Mouse (Mus musculus) limb, embryonic 13.5 days (tissue): ENCODE measurements around the gene Fam131c. TPM values are rescaled to one million over a fixed set of nuclear protein-coding genes. Genes with fewer than 3 reads are reported as not detected.

Experiments
- ATAC-seq: fragments of 200-750 bp; cut with Nextera tagmentation; 2 replicates; pipeline ENCODE4 v1.8.0; 2017; ENCODE audit warnings: low read depth, moderate number of reproducible peaks, moderate TSS enrichment; ENCODE audit not compliant: low FRiP score
- H3K27ac ChIP-seq: fragments of 300-500 bp; sonication (generic); 2 replicates; pipeline ENCODE4 v1.5.1; 2015; ENCODE audit warnings: inconsistent platforms, mild to moderate bottlenecking, moderate library complexity
- H3K27me3 ChIP-seq: fragments of 300-500 bp; sonication (generic); 2 replicates; pipeline ENCODE4 v1.6.1; 2015; ENCODE audit warnings: mild to moderate bottlenecking, inconsistent platforms
- H3K36me3 ChIP-seq: fragments of 300-500 bp; sonication (generic); 2 replicates; pipeline ENCODE4 v1.6.1; 2015; ENCODE audit warnings: inconsistent platforms, mild to moderate bottlenecking, moderate library complexity
- H3K4me1 ChIP-seq: fragments of 300-500 bp; sonication (generic); 2 replicates; pipeline ENCODE4 v1.6.1; 2015; ENCODE audit warnings: inconsistent platforms
- H3K4me2 ChIP-seq: fragments of 300-500 bp; sonication (generic); replicated peaks from 2 replicates; pipeline ENCODE4 v1.6.1; 2015; ENCODE audit warnings: inconsistent platforms, mild to moderate bottlenecking, moderate library complexity
- H3K4me3 ChIP-seq: fragments of 300-500 bp; sonication (generic); 2 replicates; pipeline ENCODE4 v1.5.1; 2015; ENCODE audit warnings: moderate library complexity, mild to moderate bottlenecking, inconsistent platforms
- H3K9ac ChIP-seq: fragments of 300-500 bp; sonication (generic); 2 replicates; pipeline ENCODE4 v1.6.1; 2015; ENCODE audit warnings: mild to moderate bottlenecking, inconsistent platforms
- H3K9me3 ChIP-seq: fragments of 300-500 bp; sonication (generic); 2 replicates; pipeline ENCODE4 v1.6.1; 2016; ENCODE audit warnings: inconsistent platforms
- WGBS: fragments of 180-500 bp; shearing (Covaris S2); methylation state at CpG from one replicate; pipeline ENCODE4 v1.1.7; 2015; 5-methylcytosine and 5-hydroxymethylcytosine counted together
- polyA plus RNA-seq: library from polyadenylated mRNA; unstranded; fragments of >200 nt; fragmentation: Nextera tagmentation; extraction: Ambion mirVana; gene quantifications from 2 replicates; pipeline ENCODE4 v1.2.1, GENCODE M21; 2015

Fam131c gene
- polyA plus RNA-seq, 1 experiment from 2014 or later: 0.65 TPM

DNA sequence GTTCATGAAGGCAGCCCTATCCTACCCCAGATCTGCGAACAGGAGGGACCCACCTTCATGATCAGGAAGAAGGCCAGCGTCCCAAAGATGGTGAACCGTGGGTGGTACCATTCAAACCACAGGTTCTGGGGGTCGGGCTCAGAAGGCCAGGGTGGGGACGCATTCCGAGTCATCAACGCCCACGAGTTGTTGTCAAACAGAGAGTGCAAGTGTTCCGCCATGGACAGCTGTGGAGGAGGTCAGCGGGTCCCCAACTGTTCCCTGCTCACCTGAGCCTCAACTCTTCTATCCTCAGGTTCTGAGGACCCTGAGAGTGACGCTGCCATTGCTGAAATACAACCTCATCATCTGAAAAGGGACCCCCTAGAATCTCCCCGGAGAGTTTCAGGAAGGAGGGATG, 23.3 kb downstream of the Fam131c start:
- ATAC-seq: no peak
- H3K4me1 ChIP-seq: 0 out of 2 replicates have a peak, but pooled peaks cover 7% of the 10 kb centered on the region
- peaks cover 9% of the 10 kb centered on the region; the same call in 1 of the 2 replicates for H3K27me3 ChIP-seq
- 78% methylated on average over 12 of the region's 12 CpGs for WGBS
- H3K4me2 ChIP-seq: no peak overlapping the region
- H3K36me3 ChIP-seq: no peaks in the 10 kb centered on the region
- H3K9me3 ChIP-seq: no peaks in the 10 kb centered on the region
- no peak overlapping the region for H3K9ac ChIP-seq
- no peak overlapping the region for H3K27ac ChIP-seq
- no peak overlapping the region for H3K4me3 ChIP-seq

DNA sequence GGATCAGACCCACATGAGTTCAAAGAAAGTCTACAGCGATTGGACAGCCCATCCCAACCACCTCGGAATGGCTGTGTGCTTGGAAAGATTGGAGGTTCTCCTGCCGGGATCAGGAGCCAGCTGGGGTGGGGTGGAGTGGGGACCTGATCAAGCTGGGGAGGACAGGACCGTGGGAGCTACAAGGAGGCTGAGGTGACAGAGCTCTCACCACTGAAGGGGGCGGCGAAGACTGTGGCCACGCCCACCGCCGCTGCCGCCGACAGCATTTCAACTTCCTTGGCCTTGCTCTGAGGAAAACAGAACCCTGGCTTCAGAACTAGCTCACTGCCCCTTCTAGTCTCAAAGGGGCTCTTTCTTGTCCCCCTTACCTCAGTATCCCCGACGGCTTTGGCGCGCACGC, 26.7 kb downstream of the Fam131c start:
- no peak for ATAC-seq
- Histone ChIP-seq H3K9ac (no peak overlapping the region), H3K4me1 (peaks cover 20% of the 10 kb centered on the region), H3K27ac (no peak overlapping the region), H3K4me3 (peak overlapping the region; percentile 7; the same call in 1 of the 2 replicates), H3K27me3 (peaks cover 16% of the 10 kb centered on the region; the same call in 1 of the 2 replicates), H3K9me3 (no peaks in the 10 kb centered on the region), H3K36me3 (no peaks in the 10 kb centered on the region), H3K4me2 (peak overlapping the region; percentile 39)
- WGBS: 16% methylated on average over 16 of the region's 16 CpGs

DNA sequence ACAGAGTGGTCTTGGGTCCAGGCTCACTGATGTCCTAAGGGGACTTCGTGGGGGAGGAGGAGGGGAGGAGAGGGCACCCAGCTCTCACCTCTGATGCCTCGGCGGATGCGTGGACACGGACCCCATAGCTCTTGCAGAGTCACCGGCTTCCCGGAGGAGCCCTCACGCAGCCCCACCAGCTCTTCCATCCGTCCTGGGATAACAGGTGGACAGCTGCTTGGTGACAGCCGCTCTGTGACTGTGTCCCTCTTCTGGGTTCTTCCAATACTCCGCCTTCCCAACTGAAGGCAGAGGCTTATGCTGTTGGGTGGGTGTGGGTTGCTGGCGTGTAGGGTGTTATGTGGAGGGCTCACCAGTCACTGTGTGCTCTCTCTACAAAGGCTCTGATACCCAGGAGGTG, 29.8 kb downstream of the Fam131c start:
- WGBS: 80% methylated on average over 12 of the region's 12 CpGs
- ATAC-seq: no peak
- Histone ChIP-seq H3K27ac (no peak overlapping the region), H3K4me1 (peaks cover 20% of the 10 kb centered on the region), H3K4me3 (no peak overlapping the region), H3K9me3 (no peaks in the 10 kb centered on the region), H3K27me3 (peaks cover 16% of the 10 kb centered on the region; the same call in 1 of the 2 replicates), H3K9ac (no peak overlapping the region), H3K36me3 (no peaks in the 10 kb centered on the region), H3K4me2 (no peak overlapping the region)

DNA sequence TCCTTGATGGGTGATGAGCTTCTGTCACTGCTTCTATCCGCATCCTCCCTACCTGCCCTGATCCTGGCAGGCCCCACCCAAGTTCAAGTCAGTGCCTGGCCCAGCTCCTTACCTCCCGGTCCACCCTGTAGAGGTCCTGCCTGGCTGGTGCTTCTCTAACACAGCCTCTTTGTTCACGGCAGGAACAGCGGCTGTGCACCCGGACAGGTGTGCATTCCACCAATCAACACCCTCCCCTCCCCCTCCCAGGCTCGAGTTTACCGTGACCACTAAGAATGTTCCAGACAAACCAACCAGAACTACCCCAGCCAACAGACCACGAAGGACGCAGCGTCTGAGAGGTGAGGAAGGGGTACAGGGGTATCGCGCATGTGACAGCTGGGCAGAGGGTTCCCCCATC, 30.5 kb downstream of the Fam131c start, which contains the start of gene Clcnka:
Gene Clcnka, minus strand, starts transcription at position 180 of the 400 bp plus-strand sequence.
- Histone ChIP-seq H3K4me2 (peak within 1 kb of the TSS; percentile 21), H3K9ac (no peak within 1 kb of the TSS), H3K9me3 (no peaks in the 10 kb centered on the region), H3K36me3 (no peaks in the 10 kb centered on the region), H3K4me1 (peaks cover 20% of the 10 kb centered on the region), H3K27ac (no peak within 1 kb of the TSS), H3K4me3 (no peak within 1 kb of the TSS), H3K27me3 (peaks cover 16% of the 10 kb centered on the region; the same call in 1 of the 2 replicates)
- WGBS: 43% methylated on average over 12 of the region's 12 CpGs
- ATAC-seq: no peak; the same call in 1 of the 2 replicates

DNA sequence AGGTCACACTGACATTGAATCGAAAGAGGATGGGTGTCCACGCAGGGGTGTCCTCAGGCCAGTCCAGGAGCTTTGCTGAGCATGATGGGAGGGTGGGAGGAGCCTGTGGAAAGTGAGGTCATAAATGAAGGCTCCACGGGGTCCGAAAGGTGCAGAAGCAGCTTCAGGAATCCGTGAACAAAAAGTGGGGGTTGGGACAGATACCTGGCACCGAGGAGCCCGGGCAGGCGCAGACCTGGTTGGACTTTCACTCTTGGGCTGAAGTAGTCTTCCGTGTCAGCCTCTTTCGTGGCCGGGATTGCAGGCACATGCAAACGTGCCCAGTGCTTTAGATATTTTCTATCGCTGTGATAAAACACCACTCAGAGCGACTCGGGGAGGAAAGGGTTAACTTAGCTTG, 32.2 kb downstream of the Fam131c start:
- 85% methylated on average over 15 of the region's 15 CpGs for WGBS
- peaks cover 16% of the 10 kb centered on the region for H3K4me1 ChIP-seq
- H3K4me3 ChIP-seq: no peak overlapping the region
- H3K36me3 ChIP-seq: no peaks in the 10 kb centered on the region
- H3K9ac ChIP-seq: no peak overlapping the region
- no peaks in the 10 kb centered on the region for H3K9me3 ChIP-seq
- no peak overlapping the region for H3K4me2 ChIP-seq
- ATAC-seq: no peak
- H3K27me3 ChIP-seq: peaks cover 17% of the 10 kb centered on the region; the same call in 1 of the 2 replicates
- H3K27ac ChIP-seq: no peak overlapping the region

DNA sequence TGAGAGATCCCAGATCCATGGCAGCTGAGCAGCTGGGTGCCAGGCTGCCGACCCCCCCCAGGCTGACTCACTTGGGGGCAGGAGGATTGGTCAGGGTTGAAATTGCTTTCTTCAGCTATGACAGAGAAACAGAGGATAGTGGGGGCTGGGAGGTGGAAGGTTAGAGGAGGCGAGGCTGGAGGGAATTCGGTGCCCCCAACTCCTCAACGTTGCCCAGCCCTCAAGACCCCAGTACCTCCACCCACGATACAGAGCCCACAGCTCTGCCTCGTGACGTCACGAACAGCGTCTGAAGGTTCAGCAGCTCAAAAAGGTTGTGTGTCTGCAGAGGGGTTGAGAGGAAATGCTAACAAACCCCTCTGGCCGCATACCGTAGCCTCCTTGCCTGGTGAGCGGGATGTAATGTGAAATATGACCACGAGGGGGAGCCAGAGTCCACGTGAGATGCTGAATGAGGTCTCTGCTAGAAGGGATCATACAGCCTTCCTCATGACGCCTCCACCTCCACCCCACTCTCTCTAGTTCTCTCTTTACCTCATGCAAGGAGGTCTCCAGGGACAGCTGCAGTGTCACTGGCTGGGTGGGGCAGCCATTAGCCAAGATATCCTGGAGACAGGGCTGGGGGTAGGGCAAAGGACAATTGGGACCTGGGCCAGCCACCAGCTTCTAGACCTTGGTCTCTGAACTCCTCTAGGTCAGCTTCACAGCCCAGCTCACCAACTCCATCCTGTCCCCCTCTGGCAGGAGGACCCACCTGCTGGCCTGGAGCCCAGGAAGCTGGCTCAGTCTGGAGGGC, 36.7 kb downstream of the Fam131c start:
- Histone ChIP-seq H3K4me2 (peak overlapping the region; percentile 56), H3K9me3 (no peaks in the 10 kb centered on the region), H3K4me3 (peak overlapping the region; percentile 19; the same call in 1 of the 2 replicates), H3K4me1 (peaks cover 8% of the 10 kb centered on the region; the same call in 1 of the 2 replicates), H3K27ac (no peak overlapping the region), H3K9ac (peak overlapping the region; percentile 54), H3K27me3 (peaks cover 21% of the 10 kb centered on the region; the same call in 1 of the 2 replicates), H3K36me3 (no peaks in the 10 kb centered on the region)
- peak; percentile 84 for ATAC-seq
- 15% methylated on average over 15 of the region's 15 CpGs for WGBS

DNA sequence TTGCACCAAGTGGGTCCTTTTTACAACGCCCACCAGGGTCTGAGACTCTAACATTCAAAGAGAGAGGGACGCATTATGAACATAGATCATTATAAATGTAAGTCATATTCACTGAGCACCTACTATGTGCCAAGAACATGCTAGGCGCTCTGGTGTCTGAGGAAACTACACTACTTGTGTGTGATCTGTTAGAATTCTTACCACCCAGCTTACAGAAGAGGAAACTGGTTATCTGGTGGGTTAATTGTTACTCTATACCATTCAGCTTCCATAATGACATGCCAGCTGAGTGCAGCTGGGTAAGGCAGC, 37.2 kb downstream of the Fam131c start:
- H3K27ac ChIP-seq: no peak overlapping the region
- H3K9me3 ChIP-seq: no peaks in the 10 kb centered on the region
- peaks cover 23% of the 10 kb centered on the region for H3K27me3 ChIP-seq
- H3K4me3 ChIP-seq: no peak overlapping the region
- no peak overlapping the region for H3K4me2 ChIP-seq
- no peak for ATAC-seq
- peaks cover 8% of the 10 kb centered on the region; the same call in 1 of the 2 replicates for H3K4me1 ChIP-seq
- H3K36me3 ChIP-seq: no peaks in the 10 kb centered on the region
- 83% methylated on average over 3 of the region's 3 CpGs for WGBS
- H3K9ac ChIP-seq: no peak overlapping the region

DNA sequence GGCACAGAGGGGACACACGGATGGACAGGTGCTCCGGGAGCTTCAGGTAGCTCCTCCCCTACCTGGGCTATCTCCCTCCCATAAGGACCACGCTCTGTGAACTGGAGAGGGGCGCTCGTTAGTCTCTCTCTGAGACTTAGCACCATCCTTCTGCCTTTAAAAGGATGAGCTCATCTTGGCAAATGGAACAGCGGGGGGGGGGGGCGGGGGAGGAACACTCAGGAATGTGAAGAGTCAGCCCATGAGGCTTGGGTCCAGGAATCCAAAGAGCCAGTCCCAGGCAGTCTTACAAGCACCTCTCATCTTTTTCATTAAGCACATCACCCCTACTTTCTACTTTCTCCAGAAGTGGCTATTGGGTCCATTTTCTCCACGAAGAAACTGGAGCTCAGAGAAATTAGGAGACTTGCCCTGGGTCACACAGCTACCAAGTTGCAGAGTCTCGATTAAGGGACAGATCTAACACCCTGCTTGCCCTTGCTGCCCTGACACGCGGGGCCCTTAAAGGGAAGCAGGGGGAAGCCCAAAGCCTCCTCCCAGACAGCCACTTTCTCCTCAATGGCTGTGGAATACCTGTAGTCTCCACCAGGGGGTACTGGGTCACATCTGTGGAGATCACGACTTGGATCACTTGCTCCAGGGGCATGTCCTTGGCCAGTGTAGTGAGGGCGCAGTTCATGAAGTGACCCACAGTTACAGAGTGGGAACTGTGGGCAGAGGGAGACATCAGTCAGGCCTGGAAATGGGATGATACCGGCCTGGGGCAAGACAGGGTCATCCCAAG, 38.7 kb downstream of the Fam131c start:
- H3K4me2 ChIP-seq: no peak overlapping the region; the same call in 1 of the 2 replicates
- H3K9ac ChIP-seq: no peak overlapping the region
- ATAC-seq: no peak
- H3K27ac ChIP-seq: no peak overlapping the region
- peaks cover 33% of the 10 kb centered on the region for H3K27me3 ChIP-seq
- WGBS: 37% methylated on average over 14 of the region's 14 CpGs
- H3K4me3 ChIP-seq: no peak overlapping the region
- no peaks in the 10 kb centered on the region for H3K36me3 ChIP-seq
- no peaks in the 10 kb centered on the region for H3K9me3 ChIP-seq
- peaks cover 8% of the 10 kb centered on the region; the same call in 1 of the 2 replicates for H3K4me1 ChIP-seq

DNA sequence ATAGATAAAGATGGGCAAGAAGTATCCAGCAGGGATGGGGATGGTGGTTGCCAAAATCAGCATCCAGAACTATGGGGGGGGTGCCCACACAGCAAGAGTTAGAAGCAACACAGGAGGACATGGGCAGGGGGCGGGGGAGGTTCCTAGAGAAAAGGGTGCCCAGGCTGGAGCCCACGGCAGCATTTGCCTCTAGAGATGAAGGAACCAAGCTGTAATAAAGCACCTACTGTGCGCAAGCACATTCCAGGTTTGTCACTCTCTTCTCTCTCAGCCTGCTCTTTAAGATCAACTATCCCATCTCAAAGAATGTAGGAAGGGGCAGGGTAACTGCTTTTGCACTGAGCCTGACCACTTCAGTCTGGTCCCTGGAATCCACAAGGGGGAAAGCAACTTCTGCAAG, 40.6 kb downstream of the Fam131c start:
- H3K9me3 ChIP-seq: no peaks in the 10 kb centered on the region
- no peak overlapping the region for H3K9ac ChIP-seq
- H3K27ac ChIP-seq: no peak overlapping the region
- no peak for ATAC-seq
- WGBS: 87% methylated on average over 3 of the region's 3 CpGs
- peaks cover 8% of the 10 kb centered on the region; the same call in 1 of the 2 replicates for H3K4me1 ChIP-seq
- H3K36me3 ChIP-seq: no peaks in the 10 kb centered on the region
- peaks cover 36% of the 10 kb centered on the region for H3K27me3 ChIP-seq
- no peak overlapping the region for H3K4me2 ChIP-seq
- H3K4me3 ChIP-seq: no peak overlapping the region

DNA sequence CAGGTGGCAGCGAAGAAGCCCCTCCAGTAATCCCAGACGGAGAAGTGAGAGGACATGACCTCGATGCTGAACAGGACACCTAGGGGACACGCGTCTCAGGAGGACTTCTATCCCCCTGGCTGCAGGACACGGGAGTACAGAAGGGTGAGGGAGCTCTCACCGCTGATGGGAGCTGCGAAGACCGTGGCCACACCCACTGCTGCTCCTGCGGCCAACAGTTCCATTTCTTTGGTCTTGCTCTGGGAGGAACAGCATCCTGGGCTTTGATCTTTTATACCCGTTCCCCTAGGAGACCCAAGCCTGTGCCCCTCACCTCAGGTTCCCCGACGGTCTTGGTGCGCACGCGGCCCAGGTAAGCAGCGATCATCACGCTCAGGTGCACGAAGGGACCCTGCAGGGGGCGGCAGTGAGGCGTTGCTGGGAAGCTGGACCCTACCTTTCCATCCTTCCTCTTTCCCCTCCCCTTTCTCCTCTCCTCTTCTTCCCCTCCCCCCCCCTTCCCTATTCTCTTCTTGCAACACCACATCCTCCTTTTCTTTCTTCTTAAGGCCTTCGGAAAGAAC, 43.5 kb downstream of the Fam131c start:
- 0 out of 2 replicates have a peak, but pooled peaks cover 4% of the 10 kb centered on the region for H3K4me1 ChIP-seq
- H3K27ac ChIP-seq: no peak overlapping the region
- H3K4me2 ChIP-seq: 0 out of 2 replicates have a peak overlapping the region, but pooled peaks have one; percentile 30
- H3K36me3 ChIP-seq: no peaks in the 10 kb centered on the region
- H3K4me3 ChIP-seq: no peak overlapping the region
- 0 out of 2 replicates have a peak, but pooled peaks cover 2% of the 10 kb centered on the region for H3K9me3 ChIP-seq
- no peak for ATAC-seq
- H3K27me3 ChIP-seq: peaks cover 23% of the 10 kb centered on the region
- H3K9ac ChIP-seq: no peak overlapping the region
- 21% methylated on average over 22 of the region's 22 CpGs for whole genome bisulfite sequencing

DNA sequence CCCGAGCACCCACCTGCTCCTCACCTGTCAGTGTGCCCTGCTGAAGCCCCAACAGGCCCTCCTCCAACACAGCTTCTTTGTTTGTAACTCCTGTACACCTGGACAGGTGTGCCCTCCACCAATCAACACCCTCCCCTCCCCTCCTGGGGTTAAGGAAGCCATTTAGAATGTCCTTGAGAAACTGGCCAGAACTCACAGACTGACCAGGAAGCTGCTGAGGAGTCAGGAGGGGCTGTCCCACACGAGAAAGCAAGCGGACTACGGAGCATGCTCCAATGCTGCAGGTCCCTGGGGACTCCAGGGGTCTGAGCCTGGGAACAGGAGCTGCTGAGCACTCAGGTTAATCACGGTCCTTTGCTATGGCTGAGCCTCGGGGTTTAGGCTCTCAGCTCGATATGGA, 47.9 kb downstream of the Fam131c start, which contains the start of gene Clcnkb:
Gene Clcnkb, minus strand, starts transcription at position 91 of the 400 bp plus-strand sequence.
- WGBS: 59% methylated on average over 7 of the region's 7 CpGs

More for the DNA sequence above, 47.9 kb downstream of the Fam131c start, which contains the start of gene Clcnkb:
- H3K4me3 ChIP-seq: no peak within 1 kb of the TSS
- H3K36me3 ChIP-seq: no peaks in the 10 kb centered on the region
- H3K9ac ChIP-seq: no peak within 1 kb of the TSS
- 0 out of 2 replicates have a peak, but pooled peaks cover 2% of the 10 kb centered on the region for H3K9me3 ChIP-seq
- H3K27ac ChIP-seq: no peak within 1 kb of the TSS
- no peak for ATAC-seq
- no peak within 1 kb of the TSS for H3K4me2 ChIP-seq
- peaks cover 16% of the 10 kb centered on the region for H3K4me1 ChIP-seq
- H3K27me3 ChIP-seq: peaks cover 11% of the 10 kb centered on the region; the same call in 1 of the 2 replicates
